Mouse (Mus musculus): Measurements from ENCODE around the gene Hoxb5. TPM values are rescaled to one million over a fixed set of nuclear protein-coding genes. Genes with fewer than 3 reads are reported as not detected.

The Hoxb5 gene
- total RNA-seq, 2 experiments from 2014 or later = 0.19 to 0.22 TPM

- no peak for DNase-seq
- intact Hi-C loops (cut with DNase I) = no loop called here
These were observed 31.6 kb upstream of the Hoxb5 start for GRCm38 (mm10) chr11:96271541-96272011.

DNA sequence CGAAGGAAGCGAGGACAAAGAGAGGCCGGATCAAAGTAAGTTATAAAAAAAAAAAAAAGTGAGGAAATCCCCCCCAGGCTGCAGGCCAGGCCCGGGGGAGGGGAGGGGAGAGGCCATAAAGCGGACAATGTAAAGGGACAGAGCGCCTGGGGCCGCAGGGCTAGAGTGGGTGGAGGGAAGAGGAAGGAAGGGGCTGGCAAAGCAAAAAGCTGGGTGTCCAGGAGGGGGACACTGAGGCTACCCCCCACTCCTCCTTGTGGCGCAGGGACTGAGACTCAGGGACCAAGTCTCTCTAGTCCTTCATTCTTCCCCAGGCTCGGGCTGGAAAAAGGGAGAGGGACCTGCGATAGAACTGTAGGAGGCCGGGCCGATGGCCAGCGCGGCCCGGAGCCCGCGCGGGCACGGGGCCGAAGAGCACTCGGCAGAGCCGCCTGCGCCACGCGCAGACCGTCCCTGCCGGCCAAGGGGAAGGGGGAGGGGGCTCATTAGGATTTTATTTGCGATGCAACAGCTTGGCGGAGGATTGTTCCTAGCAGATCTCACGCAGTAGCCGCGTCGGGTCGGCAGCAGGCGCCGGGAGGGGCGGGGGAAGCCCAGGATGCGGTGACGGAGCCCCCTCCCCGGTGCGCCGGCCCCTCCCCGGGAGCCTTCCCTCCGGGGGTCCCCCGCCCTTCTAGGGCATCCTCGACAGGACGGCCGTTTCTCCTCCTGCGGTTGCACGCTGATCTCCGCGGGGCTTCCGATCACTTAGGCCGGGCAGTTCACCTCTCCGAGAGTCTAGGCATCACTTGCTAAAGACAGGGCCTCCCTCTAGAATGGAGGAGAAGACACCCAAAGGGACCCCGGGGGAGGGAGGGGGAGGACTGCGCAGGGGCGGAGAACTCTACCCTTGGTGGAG is 30.9 kb upstream of the Hoxb5 start:
- intact Hi-C loops (cut with DNase I) = no loop called here
- DNase-seq = no peak

DNA sequence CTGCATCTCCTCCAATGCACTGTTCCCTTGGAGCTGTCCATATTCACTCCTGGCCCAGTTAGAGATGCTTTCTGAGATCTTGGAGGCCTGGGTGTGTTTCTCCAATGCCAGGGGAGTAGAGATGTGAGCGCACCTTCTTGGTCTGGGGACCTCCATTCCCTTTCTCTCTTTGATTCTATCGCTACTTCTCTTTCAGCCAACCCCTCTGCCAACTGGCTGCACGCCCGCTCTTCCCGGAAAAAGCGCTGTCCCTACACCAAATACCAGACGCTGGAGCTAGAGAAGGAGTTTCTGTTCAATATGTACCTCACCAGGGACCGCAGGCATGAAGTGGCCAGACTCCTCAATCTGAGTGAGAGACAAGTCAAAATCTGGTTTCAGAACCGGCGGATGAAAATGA is 28.7 kb upstream of the Hoxb5 start:
- intact Hi-C loops (cut with DNase I) = no loop called here
- no peak for DNase-seq

- no peak for DNase-seq
- intact Hi-C loops (cut with DNase I) = no loop called here
These were observed 27.2 kb upstream of the Hoxb5 start for GRCm38 (mm10) chr11:96275896-96276295.

- no peak for DNase-seq
- intact Hi-C loops (cut with DNase I) = loop anchor here (1.0 to 2.0 kb wide), 4 partner anchors 259 to 583 kb away; no protein-coding TSS in a partner anchor
These were observed 25.7 kb upstream of the Hoxb5 start for GRCm38 (mm10) chr11:96277151-96278044.

GRCm38 (mm10) chr11:96278324-96278723 is 24.8 kb upstream of the Hoxb5 start:
- intact Hi-C loops (cut with DNase I) = loop anchor here (1.0 to 2.0 kb wide), 4 partner anchors 258 to 582 kb away; no protein-coding TSS in a partner anchor
- DNase-seq = no peak

- peak; percentile 83 to 86 for DNase-seq
- intact Hi-C loops (cut with DNase I) = loop anchor here (1.0 to 2.0 kb wide), 4 partner anchors 258 to 582 kb away; no protein-coding TSS in a partner anchor
These were observed 24.4 kb upstream of the Hoxb5 start for GRCm38 (mm10) chr11:96278773-96279172.

DNA sequence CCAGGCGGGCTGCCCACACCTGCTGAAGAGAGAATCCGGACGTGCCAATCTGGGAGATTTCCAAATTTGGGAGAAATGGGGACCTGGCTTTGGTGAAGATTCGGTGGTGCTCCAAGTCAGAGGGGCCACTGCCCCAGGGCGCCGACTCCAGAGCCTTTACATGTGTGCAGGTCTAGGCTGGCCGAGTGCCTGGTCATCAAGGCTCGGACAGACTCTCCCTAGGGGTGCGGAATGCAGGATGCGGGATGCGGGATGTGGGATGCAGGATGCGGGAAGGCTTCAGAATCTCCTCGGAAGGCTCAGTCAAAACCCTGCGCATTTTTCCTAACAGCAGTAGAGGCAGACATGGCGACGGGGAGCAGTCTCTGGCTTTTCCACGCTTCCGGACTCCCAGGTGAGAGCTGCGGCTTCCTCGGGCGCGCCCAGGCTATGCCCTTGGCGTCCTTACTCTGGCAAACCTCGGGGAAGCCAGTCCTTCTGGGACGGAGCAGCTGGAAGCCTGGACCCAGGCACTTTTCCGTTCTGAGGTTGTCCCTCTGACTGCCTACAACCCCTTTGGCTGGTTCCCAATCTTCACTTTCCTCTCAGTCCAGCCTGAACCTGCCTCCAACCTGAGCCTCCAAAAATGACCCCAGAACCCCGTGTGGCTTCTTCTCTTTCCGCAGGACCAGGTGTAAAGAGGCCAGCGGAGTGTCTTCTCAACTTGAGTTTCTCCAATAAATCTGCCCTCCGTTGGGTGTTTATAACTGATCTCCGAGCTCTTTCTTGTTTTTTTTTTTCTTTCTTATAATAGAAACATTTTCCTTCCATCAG is 23.5 kb upstream of the Hoxb5 start:
- DNase-seq = no peak
- intact Hi-C loops (cut with DNase I) = loop anchor here (1.0 to 5.0 kb wide), 5 partner anchors 15 to 581 kb away; partner anchors contain the start of gene Igf2bp1

DNA sequence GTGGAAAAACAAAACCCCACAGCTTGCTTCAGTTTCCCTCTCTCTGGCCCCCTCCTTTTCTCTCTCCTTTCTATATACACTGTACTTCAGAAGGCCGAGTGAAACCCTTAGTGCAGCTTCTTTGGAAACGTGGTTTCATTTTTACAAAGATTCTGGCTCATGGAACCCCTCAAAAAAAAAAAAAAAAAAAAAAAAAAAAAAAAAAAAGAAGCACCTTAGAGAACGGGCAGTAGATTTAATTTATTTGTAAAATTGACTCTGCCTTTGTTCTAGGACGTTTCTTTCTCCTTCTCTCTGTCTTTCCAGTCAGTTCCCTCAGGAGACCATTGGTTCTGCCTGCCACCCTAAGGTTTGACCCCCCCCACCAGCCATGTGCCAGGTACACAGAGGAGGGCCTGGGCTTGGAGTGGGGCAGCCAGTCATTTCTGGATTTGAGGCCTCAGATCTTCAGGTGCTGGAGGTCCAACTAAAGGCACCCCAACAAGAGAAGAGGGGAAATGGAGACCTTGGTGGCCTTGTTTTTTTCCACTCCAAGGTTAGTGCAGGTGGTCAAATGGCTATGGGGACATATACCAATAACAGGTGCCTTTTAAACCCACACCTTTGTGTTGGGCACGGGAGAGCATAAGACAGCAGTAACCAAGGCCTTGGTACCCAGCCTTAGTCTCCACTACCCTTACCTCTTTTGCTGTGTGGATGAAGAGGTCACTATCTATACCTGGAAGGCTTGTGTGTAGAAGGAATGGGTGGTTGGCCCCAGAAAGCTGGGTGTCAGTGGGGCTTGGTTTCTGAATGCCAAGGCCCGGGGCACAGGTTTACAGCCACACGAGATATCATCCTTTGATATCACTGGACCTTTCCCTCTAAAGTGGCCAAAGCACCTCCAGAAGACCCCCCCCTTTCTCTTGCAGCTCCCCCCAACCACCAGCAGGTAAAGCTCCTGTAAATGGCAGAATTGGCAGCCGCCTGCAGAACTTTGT is 22.4 kb upstream of the Hoxb5 start:
- intact Hi-C loops (cut with DNase I) = loop anchor here (1.0 to 5.0 kb wide), 3 partner anchors 14 to 273 kb away; partner anchors contain the start of gene Igf2bp1
- DNase-seq = no peak

DNA sequence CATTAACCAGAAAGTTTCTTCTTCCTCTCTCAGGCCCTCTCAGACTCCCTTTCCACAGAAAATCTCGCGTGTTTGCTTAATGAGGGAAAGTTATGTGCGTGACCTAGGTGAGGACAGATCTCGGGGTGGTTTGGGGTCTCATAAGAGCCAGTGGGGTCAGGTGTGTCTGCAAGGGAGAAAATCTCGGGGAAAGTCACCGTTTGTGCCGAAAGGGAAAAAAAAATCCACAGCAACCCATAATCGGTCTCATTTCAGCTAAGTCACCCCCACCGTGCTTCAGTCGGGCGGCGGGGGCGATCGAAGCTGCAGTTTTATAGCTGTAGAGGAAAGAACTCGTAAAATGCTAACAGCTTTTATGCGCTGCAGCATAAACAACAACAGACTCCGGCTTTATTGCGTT is 21.7 kb upstream of the Hoxb5 start:
- intact Hi-C loops (cut with DNase I) = loop anchor here (2.0 to 5.0 kb wide), 2 partner anchors 13 to 274 kb away; partner anchors contain the start of gene Igf2bp1
- DNase-seq = no peak

DNA sequence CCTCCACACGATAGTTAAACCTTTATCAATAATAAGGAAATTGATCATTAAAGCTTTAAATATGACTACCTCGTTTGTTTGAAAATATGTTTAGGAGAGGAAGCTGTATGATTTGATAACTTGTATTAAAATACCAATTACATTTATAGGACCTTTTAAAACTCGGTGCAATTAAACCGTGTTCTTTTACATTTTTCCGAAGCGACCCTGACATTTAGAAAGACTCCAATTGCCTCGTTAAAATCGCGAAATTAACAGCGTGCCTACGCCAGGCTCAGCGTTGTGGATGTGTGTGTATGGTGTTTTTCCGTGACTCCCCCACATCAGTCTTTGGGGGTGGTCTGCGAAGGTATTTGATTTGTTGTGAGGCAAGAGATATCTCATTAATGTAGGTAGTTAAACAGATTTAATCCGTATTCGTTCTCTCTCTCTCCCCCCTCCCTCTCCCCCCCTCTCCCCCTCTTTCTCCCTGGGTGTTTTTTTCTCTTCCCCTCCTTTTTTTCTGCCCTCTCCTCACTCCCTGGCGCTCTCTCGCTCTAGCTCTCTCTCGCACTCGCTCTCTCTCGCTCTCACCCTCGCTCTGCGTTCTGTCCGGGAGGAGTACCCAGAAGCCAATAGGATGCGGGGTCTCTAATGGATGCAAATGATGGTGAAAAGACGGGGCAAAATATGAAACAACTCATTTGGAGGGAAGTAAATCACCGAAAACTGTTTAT is 21.1 kb upstream of the Hoxb5 start, which contains the start of gene Hoxb8:
Gene Hoxb8 (plus strand): TSS at position 51 of the 716 bp plus-strand sequence.
- intact Hi-C loops (cut with DNase I) = loop anchor here (2.0 to 5.0 kb wide), 2 partner anchors 13 to 275 kb away; partner anchors contain the start of gene Igf2bp1
- no peak for DNase-seq

- intact Hi-C loops (cut with DNase I) = loop anchor here (5.0 kb wide), 1 partner anchor 276 kb away; the partner anchor contains the start of gene Igf2bp1
- no peak for DNase-seq
These were observed 20.2 kb upstream of the Hoxb5 start for GRCm38 (mm10) chr11:96282795-96283430.

DNA sequence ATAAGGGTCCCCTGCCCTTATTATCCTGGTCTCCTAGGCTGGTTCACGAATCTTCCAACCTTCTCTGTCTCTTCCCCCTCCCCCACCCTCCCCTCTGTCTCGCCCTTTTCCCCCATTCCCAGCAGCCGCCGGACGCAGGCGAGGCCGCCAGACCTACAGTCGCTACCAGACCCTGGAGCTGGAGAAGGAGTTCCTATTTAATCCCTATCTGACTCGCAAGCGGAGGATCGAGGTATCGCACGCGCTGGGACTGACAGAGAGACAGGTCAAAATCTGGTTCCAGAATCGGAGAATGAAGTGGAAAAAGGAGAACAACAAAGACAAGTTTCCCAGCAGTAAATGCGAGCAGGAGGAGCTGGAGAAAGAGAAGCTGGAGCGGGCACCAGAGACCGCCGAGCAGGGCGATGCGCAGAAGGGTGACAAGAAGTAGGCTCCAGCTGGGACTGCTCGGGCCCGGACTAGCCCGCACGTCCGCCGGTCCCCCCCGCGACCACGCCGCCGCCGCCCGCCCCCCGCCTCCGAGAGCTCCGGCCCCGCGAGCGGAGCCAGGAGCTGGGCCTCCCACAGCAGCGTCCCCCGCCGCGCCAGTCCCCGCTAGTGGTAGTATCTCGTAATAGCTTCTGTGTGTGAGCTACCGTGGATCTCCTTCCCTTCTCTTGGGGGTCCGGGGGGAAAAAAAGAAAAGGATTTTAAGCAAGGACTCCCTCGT is 18.9 kb upstream of the Hoxb5 start:
- intact Hi-C loops (cut with DNase I) = loop anchor here (5.0 kb wide), 1 partner anchor 277 kb away; the partner anchor contains the start of gene Igf2bp1
- no peak for DNase-seq

- intact Hi-C loops (cut with DNase I) = loop anchor here (5.0 kb wide), 1 partner anchor 278 kb away; the partner anchor contains the start of gene Igf2bp1
- DNase-seq = no peak
These were observed 18.1 kb upstream of the Hoxb5 start for GRCm38 (mm10) chr11:96284774-96285734.

All from heart, postnatal 36 days (tissue).